Mouse (Mus musculus): ENCODE data around the gene 3110018I06Rik.

Gene 3110018I06Rik

GRCm38 (mm10) chr12:107488371-107488770 is at the start of gene 3110018I06Rik:
Gene 3110018I06Rik, plus strand, starts transcription at chr12:107488632.
- DNase-seq (ENCODE audit: low spot score), result no peak

DNA sequence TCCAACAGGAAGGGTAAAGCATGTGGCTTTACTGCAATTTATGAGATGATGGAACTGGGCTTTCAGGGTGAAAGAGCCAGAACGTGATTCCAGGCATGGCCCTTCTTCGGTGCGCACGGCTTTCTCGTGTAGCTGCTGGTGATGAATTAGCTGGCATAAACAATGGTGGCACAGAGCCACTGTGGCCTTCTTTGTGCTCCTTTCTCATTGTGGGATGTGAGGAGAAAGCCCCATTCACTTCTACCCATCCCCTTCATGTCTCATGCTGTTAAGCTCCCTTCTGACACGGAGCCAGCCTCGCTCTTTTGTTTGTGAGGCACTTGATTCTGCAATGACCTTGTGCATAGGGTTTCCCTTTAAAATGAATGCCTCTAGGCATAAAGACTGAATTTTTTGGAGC is 43.8 kb upstream of the 3110018I06Rik start:
- DNase-seq (ENCODE audit: low spot score), result no peak

GRCm38 (mm10) chr12:107457835-107458234 is 30.6 kb upstream of the 3110018I06Rik start:
- DNase-seq (ENCODE audit: low spot score), result no peak

DNA sequence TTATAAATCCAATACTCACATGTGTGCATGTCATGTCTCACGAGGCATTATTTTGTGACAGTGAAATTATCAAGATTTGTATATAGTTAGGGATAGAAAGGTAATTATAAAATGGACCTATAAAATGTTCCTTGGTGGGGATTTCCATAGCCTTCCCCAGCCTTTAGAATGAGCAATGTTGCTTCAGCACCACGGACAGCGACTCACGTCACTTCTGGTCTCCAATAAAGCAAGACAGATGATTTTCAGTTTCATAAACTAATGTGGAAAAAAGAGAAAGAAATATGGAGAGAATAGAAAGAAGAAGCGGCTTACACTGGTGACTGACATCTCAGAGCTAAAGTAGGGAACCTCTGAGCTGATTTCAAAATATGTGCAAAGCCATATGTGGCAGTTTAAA is 23.7 kb upstream of the 3110018I06Rik start:
- DNase-seq (ENCODE audit: low spot score), result peak; percentile 74

DNA sequence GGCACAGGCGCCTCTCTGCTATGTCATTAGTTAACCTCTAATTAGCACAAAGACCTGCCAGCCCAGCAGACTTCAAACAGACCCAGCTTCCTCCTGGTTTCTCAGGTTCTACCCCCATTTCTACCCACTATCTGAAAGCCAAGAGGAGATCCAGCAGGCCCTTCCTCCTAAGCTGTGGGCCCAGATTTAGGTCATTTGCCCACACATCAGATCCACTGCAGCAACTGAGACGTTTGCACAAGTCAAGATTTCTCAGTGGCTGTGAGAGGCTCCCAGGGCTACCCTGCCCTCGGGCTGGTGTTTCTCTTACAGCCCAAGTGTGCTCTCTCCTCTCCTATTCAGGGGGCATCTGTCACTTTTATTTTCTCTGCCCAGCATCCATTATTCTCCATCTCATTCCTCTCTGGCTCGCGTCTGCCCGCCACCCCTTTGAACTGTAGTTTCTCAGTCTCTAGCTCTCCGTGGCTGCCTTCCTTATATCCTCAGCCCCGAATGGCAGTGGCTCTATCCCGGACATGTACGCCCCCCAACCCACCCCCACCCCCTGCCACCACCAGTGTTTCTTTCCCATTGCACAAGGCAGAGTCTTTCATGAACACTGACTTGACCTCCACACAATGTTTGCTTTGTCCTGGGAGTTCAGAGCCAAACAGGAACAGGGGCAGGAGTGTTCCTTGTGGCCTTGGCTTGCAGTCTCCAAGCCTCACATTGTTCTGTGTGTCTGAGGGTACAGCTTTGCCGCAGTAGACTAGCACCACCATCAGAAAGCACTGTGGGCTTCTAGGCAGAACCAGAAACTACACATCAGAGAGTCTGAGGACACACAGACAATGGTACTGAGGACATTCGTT is 11.8 kb upstream of the 3110018I06Rik start:
- no peak for DNase-seq (ENCODE audit: low spot score)

DNA sequence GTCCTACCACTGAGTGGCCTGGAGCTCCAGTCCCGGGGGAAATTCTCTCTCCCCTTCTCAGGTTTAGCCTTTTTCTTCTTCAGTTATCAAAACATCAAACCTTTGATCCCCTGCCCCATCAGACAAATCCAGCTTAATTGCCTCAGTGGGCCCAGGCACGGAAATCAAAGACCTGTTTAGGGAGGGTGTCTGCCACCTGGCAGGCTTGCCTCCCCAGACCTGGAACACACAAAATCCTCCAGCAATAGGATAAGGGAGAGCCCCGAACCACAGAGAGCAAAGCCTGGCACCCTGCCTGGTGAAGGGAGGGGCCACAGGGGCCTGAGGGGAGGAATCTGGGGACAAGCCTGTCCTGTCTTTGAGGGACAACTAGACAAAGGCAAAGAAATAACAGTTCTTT is 9.1 kb upstream of the 3110018I06Rik start:
- no peak for DNase-seq (ENCODE audit: low spot score)

DNA sequence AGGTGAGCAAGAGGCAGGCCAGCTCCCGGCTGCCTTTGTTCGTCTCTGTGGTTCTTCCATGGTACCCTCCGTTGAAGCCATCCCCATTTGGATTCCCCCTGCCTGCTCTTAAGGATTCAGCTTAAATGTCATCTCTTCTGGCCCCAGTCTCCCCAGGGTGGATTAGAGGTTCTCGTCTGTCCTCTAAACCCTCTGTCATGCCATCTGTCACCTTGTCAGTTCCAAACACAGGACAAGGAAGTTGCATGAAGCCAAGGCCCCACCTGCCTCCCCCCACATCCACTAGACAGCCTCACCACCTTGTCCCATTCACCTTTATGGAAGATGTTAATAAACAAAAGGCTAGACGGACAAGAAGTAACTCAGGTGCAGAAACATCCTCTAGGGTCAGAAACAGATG is 5.4 kb upstream of the 3110018I06Rik start:
- no peak for DNase-seq (ENCODE audit: low spot score)

DNA sequence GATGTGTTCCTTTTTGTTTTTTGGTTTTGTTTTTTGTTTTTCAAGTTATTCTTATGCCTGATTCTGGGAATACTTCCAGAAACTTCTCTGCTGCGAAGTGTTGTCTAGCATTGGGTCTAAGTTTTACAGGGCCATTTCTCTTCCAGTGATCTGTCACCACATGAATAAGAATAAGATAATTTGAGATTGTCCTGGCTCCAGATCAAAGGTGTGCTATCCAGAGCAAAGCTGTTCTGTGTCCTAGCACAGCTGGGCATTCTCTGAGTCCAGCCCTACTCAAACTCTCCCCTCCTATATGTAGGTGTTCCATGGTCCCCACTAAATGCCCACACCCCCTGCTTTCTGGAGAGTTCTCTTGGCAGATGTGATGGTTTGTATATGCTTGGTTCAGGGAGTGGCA is 2.9 kb downstream of the 3110018I06Rik start:
- no peak for DNase-seq (ENCODE audit: low spot score)

DNA sequence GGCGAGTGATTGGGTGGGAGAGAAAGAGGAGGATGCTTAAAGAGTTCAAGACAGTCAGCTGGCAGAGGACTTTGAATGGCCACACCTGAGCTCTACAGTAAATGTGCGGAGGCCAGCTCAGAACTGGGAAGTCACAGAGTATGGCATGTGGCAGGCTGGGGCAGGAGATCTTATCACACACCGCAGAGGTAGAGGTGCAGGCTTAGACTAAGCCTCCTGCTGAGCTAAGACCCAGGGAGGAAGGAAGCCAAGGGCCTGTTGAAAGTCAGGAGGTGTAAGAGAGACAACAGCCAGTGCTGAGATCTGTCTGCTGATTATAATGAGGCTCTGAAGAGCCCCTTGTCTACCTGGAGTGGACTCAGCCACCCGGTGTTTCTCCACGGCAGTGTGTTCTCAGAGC is 8.5 kb downstream of the 3110018I06Rik start:
- DNase-seq (ENCODE audit: low spot score), result peak; percentile 11

- DNase-seq (ENCODE audit: low spot score), result peak; percentile 60
Observed at GRCm38 (mm10) chr12:107509661-107510237, 21.3 kb downstream of the 3110018I06Rik start.

DNA sequence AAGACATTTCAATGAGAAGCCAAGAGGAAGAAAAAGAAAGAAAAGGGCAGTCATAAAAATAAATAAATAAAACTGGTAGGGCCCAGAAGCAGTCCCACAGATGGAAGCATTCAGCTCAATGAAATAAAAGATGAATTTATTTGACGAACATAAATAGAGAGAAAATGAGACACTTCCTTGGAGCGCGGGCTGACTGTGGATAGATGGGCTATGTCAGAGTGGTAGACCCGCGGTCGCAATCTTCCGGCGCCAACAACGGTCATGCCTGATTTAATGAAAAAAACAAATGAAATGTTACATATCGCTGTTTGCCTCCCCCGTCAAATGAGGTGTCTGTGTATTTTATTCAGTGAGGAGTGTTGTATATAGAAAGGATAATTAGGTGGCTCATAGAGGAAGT is 22.7 kb downstream of the 3110018I06Rik start:
- DNase-seq (ENCODE audit: low spot score), result no peak

- DNase-seq (ENCODE audit: low spot score), result no peak
Observed at GRCm38 (mm10) chr12:107516265-107517217, 28.1 kb downstream of the 3110018I06Rik start.

DNA sequence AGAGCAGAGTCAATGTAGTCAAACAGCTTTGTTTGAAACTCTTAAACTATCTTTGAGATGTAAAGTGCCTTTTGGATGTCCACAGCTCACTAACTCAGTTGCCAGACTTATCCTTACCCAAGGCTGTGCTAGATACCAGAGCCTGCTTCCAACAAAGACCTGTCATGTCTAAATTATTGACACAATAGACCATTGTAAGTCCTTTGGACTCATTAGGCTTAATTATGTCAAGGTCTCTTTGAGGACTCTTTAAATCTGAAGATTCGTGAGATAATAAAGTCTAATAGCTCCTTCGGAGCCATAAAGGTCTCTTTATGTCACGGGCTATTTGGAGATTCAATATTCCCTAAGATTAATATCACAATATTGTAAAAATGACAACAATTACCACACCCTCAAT is 32.5 kb downstream of the 3110018I06Rik start:
- DNase-seq (ENCODE audit: low spot score), result no peak

DNA sequence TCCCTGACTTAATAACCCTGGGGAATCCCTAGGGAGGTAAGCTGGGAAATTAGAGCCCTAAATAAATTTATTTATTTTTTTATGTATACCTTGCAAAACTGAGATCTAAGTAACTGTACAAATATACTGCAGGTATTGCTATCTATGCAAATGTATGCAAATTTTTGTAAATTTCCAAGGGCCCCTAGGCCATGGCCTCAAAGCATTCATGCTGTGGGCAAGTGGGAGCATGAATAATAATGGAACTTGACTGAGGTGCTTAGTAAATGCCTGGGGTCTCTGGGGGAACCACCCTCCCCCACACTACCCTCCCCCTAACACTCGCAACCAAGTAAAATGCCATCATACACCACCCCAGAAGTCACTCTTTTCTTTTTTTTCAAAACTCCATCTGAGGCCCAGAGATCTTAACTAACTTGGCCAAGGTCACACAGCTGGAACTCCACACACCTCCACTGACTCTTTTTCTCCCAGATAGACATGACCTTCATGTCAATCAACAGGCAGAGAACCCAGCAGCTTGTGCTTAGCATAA is 40.0 kb downstream of the 3110018I06Rik start:
- no peak for DNase-seq (ENCODE audit: low spot score)

GRCm38 (mm10) chr12:107532871-107533270 is 44.4 kb downstream of the 3110018I06Rik start:
- DNase-seq (ENCODE audit: low spot score), result no peak
